Mouse (Mus musculus) cerebellum, adult 2 months (tissue): ENCODE measurements around the gene Gsg1l. TPM values are rescaled to one million over a fixed set of nuclear protein-coding genes. Genes with fewer than 3 reads are reported as not detected.
A peak's percentile ranks its signal among the peaks of the same experiment; 100 is the strongest.

Experiments used
- DNase-seq, 2 experiments: peaks; one replicate each; pipeline ENCODE4 v3.0.0; 2021
- H3K27ac ChIP-seq: fragments of 200-500 bp; 2 replicates; pipeline ENCODE4 v1.5.1; 2012; ENCODE audit warnings: low read length, control low read depth, inconsistent platforms; ENCODE audit not compliant: insufficient read depth
- H3K27me3 ChIP-seq: fragments of 200-500 bp; 2 replicates; pipeline ENCODE4 v1.6.1; 2012; ENCODE audit warnings: inconsistent platforms, mild to moderate bottlenecking, low read length, moderate library complexity; ENCODE audit not compliant: control insufficient read depth, insufficient read depth
- H3K4me1 ChIP-seq: fragments of 200-500 bp; 2 replicates; pipeline ENCODE4 v1.6.1; 2011; ENCODE audit warnings: low read length; ENCODE audit not compliant: control insufficient read depth, insufficient read depth
- H3K4me3 ChIP-seq: fragments of 200-500 bp; replicated peaks from 2 replicates; pipeline ENCODE3; 2011; ENCODE audit warnings: mild to moderate bottlenecking, low read depth, low read length, control low read depth; ENCODE audit not compliant: insufficient read depth
- CTCF ChIP-seq: fragments of 200-500 bp; IDR thresholded peaks from 2 replicates; pipeline ENCODE4 v1.5.1; 2011; ENCODE audit warnings: low read depth, mild to moderate bottlenecking, control low read depth, low read length, moderate library complexity, borderline replicate concordance; ENCODE audit not compliant: insufficient read depth
- POLR2A ChIP-seq: fragments of 200-500 bp; IDR thresholded peaks from 2 replicates; pipeline ENCODE4 v1.6.1; 2011; ENCODE audit warnings: low read length, control low read depth, borderline replicate concordance; ENCODE audit not compliant: insufficient read depth
- WGBS: fragments of 180-500 bp; shearing (Covaris S2); methylation state at CpG from one replicate; pipeline ENCODE4 v1.1.7; 2018; 5-methylcytosine and 5-hydroxymethylcytosine counted together
- polyA plus RNA-seq: library from polyadenylated mRNA; depleted of rRNA; stranded (reverse); fragments of >200 nt; gene quantifications from 2 replicates; pipeline ENCODE4 v1.2.3, GENCODE M21; 2012

The Gsg1l gene
- polyA plus RNA-seq, 1 experiment: 17.5 TPM

DNA sequence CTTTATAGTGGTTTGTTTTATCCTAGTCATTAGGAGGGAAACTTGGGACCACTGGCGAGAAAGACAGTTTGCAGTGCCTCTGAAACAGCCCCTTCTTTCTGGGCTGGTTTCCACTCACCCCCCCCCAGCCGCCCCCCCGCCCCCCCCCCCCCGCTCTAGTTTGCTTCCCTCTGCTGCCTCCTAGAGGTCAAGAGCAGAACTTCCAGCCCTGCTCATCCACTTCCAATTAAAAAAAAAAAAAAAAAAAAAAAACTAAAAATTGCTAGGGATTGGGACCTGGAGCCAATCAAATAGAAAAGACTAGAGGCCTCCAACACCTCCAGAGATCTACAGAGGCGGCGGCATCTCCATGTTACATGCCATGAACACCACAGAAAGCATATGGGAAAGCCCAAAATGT lies 5.9 kb upstream of the Gsg1l start:
- H3K4me3 ChIP-seq: no peak overlapping the region
- DNase-seq: no peak
- no peaks in the 10 kb centered on the region; the same call in 1 of the 2 replicates for H3K4me1 ChIP-seq
- H3K27ac ChIP-seq: no peak overlapping the region
- 15% methylated on average over 6 of the region's 6 CpGs for WGBS
- TF ChIP-seq CTCF: no peak
- H3K27me3 ChIP-seq: no peaks in the 10 kb centered on the region

DNA sequence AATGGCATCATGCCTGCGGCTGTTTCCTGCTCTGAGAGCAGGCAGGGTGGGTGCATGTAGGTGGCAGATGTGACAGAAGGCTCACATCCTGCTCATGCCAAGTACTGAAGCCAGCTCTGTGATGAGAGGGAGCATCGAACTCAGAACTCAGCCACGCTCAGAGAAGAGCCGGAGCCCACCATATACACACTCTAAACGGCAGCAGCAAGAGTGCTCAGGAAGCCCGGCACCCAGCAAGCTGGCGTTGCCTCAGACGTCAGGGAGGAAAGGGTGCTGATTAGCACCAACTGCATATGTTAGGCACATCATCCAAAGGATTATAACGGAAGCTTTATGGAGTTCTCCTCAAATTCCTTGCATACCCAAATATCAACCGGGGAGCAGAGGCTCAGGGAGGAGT lies 5.4 kb upstream of the Gsg1l start:
- 17% methylated on average over 10 of the region's 10 CpGs for WGBS
- DNase-seq: no peak
- Histone ChIP-seq H3K27me3 (no peaks in the 10 kb centered on the region), H3K4me1 (no peaks in the 10 kb centered on the region; the same call in 1 of the 2 replicates), H3K27ac (no peak overlapping the region), H3K4me3 (no peak overlapping the region)
- TF ChIP-seq POLR2A: no peak
- TF ChIP-seq CTCF: no peak

DNA sequence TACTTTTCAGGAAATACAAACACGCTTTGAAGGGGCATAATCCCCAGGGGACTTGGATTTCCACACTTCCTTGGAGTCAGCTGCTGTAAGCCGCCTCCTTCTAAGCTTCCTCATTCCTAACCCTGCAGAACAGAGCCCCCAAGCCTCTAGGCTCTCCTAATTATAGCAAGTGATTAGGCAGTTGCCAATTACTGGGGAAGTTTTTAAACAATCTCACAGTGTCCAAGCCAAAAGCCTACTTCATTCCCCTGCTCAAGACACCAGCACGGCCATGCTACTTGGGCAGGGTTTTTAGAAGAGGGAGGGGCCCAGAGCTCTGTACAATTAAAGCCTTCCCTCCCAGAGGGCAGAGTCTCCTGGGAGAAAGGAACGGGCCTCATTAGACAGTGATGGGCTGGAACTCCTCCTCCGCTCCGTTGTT lies 4.1 kb upstream of the Gsg1l start:
- DNase-seq: no peak
- WGBS: 70% methylated on average over 6 of the region's 6 CpGs
- TF ChIP-seq POLR2A (no peak), CTCF (no peak)
- Histone ChIP-seq H3K27ac (no peak overlapping the region), H3K4me1 (no peaks in the 10 kb centered on the region; the same call in 1 of the 2 replicates), H3K4me3 (no peak overlapping the region), H3K27me3 (no peaks in the 10 kb centered on the region)

DNA sequence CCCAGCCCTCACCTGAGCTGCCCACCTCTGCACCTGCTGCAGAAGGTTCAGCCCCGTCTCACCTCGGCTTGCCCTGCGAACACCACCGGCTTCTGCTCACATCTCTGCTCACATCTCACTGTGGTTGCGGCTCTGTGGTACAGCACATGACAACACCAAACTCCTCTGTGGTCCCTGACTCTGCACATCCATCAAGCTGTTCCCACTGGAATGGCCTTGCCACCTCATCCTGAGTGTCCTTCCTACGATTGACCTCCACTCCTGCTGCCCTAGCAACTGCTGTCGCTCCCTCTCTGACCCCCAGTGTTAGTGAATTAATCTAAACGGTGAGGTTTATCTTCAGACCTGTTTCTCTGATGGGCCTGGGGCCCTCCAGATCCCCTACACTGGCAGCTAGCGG lies 2.9 kb upstream of the Gsg1l start:
- Histone ChIP-seq H3K4me3 (no peak overlapping the region), H3K27me3 (no peaks in the 10 kb centered on the region), H3K27ac (no peak overlapping the region), H3K4me1 (no peaks in the 10 kb centered on the region; the same call in 1 of the 2 replicates)
- 90% methylated on average over 9 of the region's 9 CpGs for WGBS
- no peak for DNase-seq
- no peak for TF ChIP-seq POLR2A
- no peak for TF ChIP-seq CTCF

DNA sequence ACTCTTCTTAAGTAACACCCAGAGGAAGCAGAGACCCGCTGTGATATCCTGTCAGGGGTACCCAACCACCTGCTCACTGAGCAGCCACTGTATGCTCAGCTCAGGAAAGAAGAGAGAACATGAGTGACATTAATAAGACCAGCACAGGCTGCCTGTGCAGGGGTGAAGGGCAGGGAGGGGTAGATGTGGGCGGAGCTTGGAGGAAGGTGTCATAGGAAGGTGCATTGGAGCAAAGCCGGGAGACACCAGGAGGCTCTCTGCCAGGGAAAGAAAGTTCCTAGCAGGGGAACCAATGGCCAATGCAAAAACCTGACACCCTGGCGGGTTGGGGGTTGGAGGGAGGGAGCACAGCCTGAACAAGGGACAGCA lies 1.8 kb upstream of the Gsg1l start:
- TF ChIP-seq POLR2A (no peak), CTCF (no peak)
- Histone ChIP-seq H3K27me3 (no peaks in the 10 kb centered on the region), H3K4me3 (no peak overlapping the region), H3K27ac (no peak overlapping the region), H3K4me1 (no peaks in the 10 kb centered on the region; the same call in 1 of the 2 replicates)
- DNase-seq: no peak
- WGBS: 24% methylated on average over 4 of the region's 4 CpGs

DNA sequence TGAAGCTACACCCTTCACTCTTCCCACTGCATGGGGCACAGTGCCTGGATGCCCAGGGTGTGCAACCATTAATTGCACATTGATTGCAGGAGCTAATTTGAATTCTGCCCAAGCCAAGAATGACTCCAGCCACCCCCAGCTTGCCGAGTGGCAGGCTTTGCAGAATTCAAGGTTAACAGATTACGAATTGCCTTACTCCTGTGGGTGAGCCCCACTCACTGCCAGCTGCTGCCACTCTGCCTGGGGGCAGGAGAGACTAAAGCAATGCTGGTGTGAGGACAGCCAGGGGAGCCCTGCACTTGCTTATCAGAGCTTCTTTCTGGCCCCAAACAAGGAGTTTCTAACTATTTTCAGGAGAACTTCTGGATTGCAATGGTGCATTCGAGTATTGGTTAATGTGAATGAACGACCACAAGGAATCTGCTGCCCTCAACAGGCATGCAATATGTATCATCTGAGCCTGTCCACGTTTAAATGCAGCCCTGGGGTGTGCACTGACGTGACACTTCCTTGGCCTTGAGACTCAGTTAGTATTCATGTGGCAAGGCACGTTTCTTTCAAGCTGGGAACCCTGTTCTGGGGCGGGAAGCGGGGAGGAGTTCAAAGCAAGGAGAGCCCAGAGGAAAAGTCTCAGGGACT lies 1.2 kb upstream of the Gsg1l start:
- Histone ChIP-seq H3K4me1 (no peaks in the 10 kb centered on the region; the same call in 1 of the 2 replicates), H3K27me3 (no peaks in the 10 kb centered on the region), H3K27ac (no peak overlapping the region), H3K4me3 (no peak overlapping the region)
- no peak for DNase-seq
- TF ChIP-seq POLR2A (no peak), CTCF (peak; percentile 43; the same call in 1 of the 2 replicates)
- 22% methylated on average over 9 of the region's 9 CpGs for WGBS

DNA sequence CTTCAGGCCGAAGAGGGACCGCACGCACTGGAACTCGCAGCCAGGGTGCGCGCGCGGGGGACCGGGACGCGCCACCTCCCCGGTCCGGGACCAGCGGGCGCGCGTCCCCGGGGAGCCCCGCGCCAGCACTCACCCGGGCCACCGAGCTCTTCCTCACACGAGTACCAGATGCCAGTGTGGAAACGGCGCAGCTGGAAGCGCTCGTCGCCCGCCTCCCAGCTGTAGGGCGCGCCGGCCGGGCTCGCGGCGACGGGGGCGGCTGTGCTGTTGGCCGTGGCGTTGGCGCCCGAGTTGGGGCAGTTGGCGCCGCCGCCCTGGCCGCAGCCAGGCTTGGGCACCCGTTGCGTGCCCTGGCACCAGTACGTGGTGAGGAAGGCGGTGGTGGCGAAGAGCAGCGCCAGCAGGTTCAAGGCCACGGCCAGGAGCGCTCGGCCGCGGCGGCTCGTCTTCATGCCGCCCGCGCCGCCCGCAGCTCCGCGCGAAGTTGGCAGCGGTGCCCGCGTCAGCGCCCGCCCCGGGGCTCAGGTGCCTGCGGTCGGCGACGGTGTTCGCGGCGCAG lies 405 bp downstream of the Gsg1l start:
- DNase-seq: peak in 1 of 2 experiments; percentile 62
- TF ChIP-seq POLR2A (no peak), CTCF (no peak)
- WGBS: under 1% methylated on average over 79 of the region's 80 CpGs
- Histone ChIP-seq H3K4me1 (no peaks in the 10 kb centered on the region; the same call in 1 of the 2 replicates), H3K27ac (peak overlapping the region; percentile 81), H3K27me3 (no peaks in the 10 kb centered on the region), H3K4me3 (peak overlapping the region; percentile 59)
